Mouse (Mus musculus) spleen, adult 2 months (tissue): ENCODE measurements around the gene Slit3.

Experiments
- CTCF ChIP-seq: fragments of 200-500 bp; IDR thresholded peaks from 2 replicates; pipeline ENCODE4 v1.5.1; 2011; ENCODE audit warnings: mild to moderate bottlenecking, inconsistent platforms; ENCODE audit not compliant: insufficient read depth, insufficient read length, insufficient replicate concordance; ENCODE audit errors: extremely low read depth
- POLR2A ChIP-seq: fragments of 200-500 bp; IDR thresholded peaks from 2 replicates; pipeline ENCODE4 v1.6.1; 2011; ENCODE audit warnings: low read depth, low read length, inconsistent platforms

DNA sequence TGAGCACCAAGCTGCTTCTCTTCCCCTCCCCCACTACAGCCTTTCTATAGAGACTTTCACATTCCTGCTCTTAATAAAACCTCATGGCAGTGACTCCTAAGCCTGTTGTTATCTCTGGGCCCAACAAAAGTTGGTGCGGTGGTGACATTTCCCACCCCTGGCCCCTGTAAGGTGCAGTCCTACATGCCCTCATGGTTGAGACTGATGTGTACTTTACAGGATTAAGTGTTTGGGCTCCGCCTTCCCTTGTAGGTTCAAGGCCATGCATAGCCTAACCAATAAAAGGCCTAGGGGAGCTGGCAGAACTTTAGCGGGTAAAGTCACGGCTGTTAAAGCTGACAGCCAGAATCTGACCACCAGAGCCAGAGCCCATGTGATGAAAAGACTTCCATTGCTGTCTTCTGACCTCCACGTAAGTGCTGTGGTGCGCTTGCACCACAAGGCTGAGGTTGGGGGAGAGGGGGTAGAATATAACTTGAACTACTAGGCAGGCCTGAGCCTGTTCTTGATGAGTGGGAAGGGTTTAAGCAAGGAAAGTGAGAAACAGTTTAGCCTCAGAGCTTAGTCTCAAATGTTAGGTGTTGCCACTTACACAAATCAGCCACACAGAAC is 323.6 kb downstream of the Slit3 start:
- TF ChIP-seq CTCF (no peak), POLR2A (no peak)
